Mouse (Mus musculus) midbrain, embryonic 10.5 days (tissue): ENCODE data around the gene Usp24. TPM values are rescaled to one million over a fixed set of nuclear protein-coding genes. Genes with fewer than 3 reads are reported as not detected.
A peak's percentile ranks its signal among the peaks of the same experiment; 100 is the strongest.

Source experiments
- DNase-seq: peaks from one replicate; pipeline ENCODE4 v3.0.0-alpha.2; 2017; ENCODE audit warnings: low spot score
- H3K27ac ChIP-seq: fragments of 300-500 bp; sonication (generic); replicated peaks from 2 replicates; pipeline ENCODE4 v1.5.1; 2016; ENCODE audit warnings: mild to moderate bottlenecking
- H3K27me3 ChIP-seq: fragments of 300-500 bp; sonication (generic); 2 replicates; pipeline ENCODE4 v1.6.1; 2016; ENCODE audit warnings: low read depth, mild to moderate bottlenecking; ENCODE audit not compliant: poor library complexity, severe bottlenecking
- H3K36me3 ChIP-seq: fragments of 300-500 bp; sonication (generic); 2 replicates; pipeline ENCODE4 v1.6.1; 2016; ENCODE audit warnings: mild to moderate bottlenecking, moderate library complexity
- H3K4me1 ChIP-seq: fragments of 300-500 bp; sonication (generic); 2 replicates; pipeline ENCODE4 v1.6.1; 2016
- H3K4me3 ChIP-seq: fragments of 300-500 bp; sonication (generic); 2 replicates; pipeline ENCODE4 v1.5.1; 2016; ENCODE audit warnings: mild to moderate bottlenecking, moderate library complexity
- H3K9me3 ChIP-seq: fragments of 300-500 bp; sonication (generic); replicated peaks from 2 replicates; pipeline ENCODE4 v1.6.1; 2016; ENCODE audit warnings: mild to moderate bottlenecking
- WGBS: fragments of 180-500 bp; shearing (Covaris S2); methylation state at CpG from one replicate; pipeline ENCODE4 v1.1.7; 2016; 5-methylcytosine and 5-hydroxymethylcytosine counted together
- polyA plus RNA-seq: library from polyadenylated mRNA; unstranded; fragments of >200 nt; fragmentation: Nextera tagmentation; extraction: Ambion mirVana; gene quantifications from 2 replicates; pipeline ENCODE4 v1.2.1, GENCODE M21; 2016

Gene Usp24
- polyA plus RNA-seq, 1 experiment from 2014 or later = 6.4 TPM

DNA sequence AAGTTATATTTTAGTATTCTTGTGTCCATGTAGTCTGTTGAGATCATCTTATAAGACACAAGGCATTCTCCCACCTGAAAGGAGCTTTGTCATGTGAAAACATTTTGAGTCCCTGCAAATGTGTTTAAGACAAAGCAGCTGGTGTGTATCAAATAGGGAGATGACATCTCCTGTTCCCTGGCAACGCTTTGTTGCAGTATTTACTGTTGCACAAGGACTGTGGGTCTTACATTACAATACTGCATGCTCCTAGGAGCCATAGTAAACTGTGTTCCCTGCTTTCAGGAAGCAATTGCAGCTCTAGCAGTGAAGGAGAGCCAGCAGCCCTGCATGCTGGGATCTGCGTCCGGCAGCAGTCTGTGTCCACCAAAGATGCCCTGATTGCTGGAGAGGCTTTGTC, 73.9 kb downstream of the Usp24 start:
- Histone ChIP-seq H3K36me3 (peaks cover 78% of the 10 kb centered on the region), H3K4me3 (no peak overlapping the region), H3K9me3 (no peaks in the 10 kb centered on the region), H3K4me1 (no peaks in the 10 kb centered on the region), H3K27ac (no peak overlapping the region), H3K27me3 (no peaks in the 10 kb centered on the region)
- 84% methylated on average over 3 of the region's 3 CpGs for WGBS
- no peak for DNase-seq

DNA sequence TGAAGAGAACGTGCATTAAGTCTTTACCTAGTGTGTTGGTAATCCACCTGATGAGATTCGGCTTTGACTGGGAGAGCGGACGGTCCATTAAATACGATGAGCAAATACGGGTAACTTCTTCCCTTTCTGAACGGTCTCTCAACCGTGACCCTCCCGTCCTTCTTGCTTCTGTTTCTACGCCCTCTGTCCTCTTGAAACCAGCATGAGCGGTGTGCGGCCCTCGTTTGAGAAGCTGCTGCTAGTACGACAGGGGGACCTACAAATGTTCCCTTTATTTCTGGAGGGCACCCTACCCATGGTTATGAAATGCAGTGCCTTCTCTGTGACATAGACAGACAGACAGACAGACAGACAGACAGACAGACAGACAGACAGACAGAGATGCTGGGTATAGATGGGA, 93.6 kb downstream of the Usp24 start:
- H3K9me3 ChIP-seq = no peaks in the 10 kb centered on the region
- no peaks in the 10 kb centered on the region for H3K27me3 ChIP-seq
- WGBS = 78% methylated on average over 14 of the region's 14 CpGs
- no peak overlapping the region for H3K27ac ChIP-seq
- DNase-seq = no peak
- no peak overlapping the region for H3K4me3 ChIP-seq
- H3K4me1 ChIP-seq = no peaks in the 10 kb centered on the region
- H3K36me3 ChIP-seq = peaks cover 99% of the 10 kb centered on the region

GRCm38 (mm10) chr4:106419256-106419655, 103.2 kb downstream of the Usp24 start:
- Histone ChIP-seq H3K36me3 (peaks cover 89% of the 10 kb centered on the region), H3K27me3 (no peaks in the 10 kb centered on the region), H3K9me3 (no peaks in the 10 kb centered on the region), H3K4me1 (no peaks in the 10 kb centered on the region), H3K27ac (no peak overlapping the region), H3K4me3 (no peak overlapping the region)
- WGBS = 85% methylated on average over 3 of the region's 3 CpGs
- no peak for DNase-seq

DNA sequence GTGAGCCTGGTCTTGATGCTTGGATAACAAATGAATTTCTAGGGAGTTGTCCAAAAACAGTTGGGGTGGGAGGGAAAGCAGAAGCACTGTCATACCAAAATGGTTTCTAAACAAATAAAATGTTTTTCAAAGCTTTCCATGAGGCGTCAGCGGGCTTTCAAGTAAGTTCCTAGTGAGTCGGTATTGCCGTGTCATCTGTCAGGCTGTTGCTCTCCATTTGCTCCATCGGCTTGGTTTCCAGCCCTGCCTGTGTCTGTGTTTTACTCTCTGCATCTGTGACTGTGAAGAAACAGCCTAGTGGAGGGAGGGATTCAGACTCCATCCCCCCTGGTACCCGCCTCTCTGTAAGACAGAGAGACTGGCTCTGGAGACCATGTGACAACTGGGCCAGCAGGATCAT, 103.8 kb downstream of the Usp24 start:
- no peaks in the 10 kb centered on the region for H3K9me3 ChIP-seq
- no peaks in the 10 kb centered on the region for H3K4me1 ChIP-seq
- no peak overlapping the region for H3K4me3 ChIP-seq
- no peak for DNase-seq
- peaks cover 89% of the 10 kb centered on the region for H3K36me3 ChIP-seq
- 91% methylated on average over 6 of the region's 6 CpGs for WGBS
- H3K27ac ChIP-seq = no peak overlapping the region
- H3K27me3 ChIP-seq = no peaks in the 10 kb centered on the region

- Histone ChIP-seq H3K4me3 (no peak overlapping the region), H3K27ac (no peak overlapping the region), H3K9me3 (no peaks in the 10 kb centered on the region), H3K27me3 (no peaks in the 10 kb centered on the region), H3K36me3 (peaks cover 89% of the 10 kb centered on the region), H3K4me1 (no peaks in the 10 kb centered on the region)
- DNase-seq = no peak
- WGBS = 90% methylated on average over 3 of the region's 3 CpGs
Measured at GRCm38 (mm10) chr4:106422597-106422996, 106.6 kb downstream of the Usp24 start.

DNA sequence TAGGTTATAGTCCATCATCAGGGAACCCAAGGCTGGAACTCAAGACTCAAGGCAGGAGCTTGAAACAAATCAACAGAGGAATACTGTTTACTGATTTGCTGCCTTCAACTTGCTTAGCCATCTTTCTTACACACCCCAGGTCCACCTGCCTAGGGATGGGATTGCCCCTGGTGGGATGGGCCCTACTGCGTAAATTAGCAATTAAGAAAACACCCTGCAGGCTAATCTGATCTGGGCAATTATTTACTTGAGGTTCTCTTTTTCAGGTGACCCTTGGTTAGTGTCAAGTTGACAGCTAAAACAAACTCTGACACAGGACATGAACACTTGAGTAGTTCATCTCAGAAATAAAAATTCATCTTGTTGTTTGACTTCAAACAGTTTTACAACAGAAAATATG, 108.5 kb downstream of the Usp24 start:
- no peaks in the 10 kb centered on the region for H3K27me3 ChIP-seq
- H3K4me1 ChIP-seq = no peaks in the 10 kb centered on the region
- WGBS = 95% methylated on average over 1 of the region's 1 CpGs
- peaks cover 89% of the 10 kb centered on the region for H3K36me3 ChIP-seq
- no peaks in the 10 kb centered on the region for H3K9me3 ChIP-seq
- H3K27ac ChIP-seq = no peak overlapping the region
- DNase-seq = no peak
- H3K4me3 ChIP-seq = no peak overlapping the region

- DNase-seq = no peak
- Histone ChIP-seq H3K36me3 (peaks cover 89% of the 10 kb centered on the region), H3K27ac (no peak overlapping the region), H3K9me3 (no peaks in the 10 kb centered on the region), H3K4me3 (no peak overlapping the region), H3K27me3 (no peaks in the 10 kb centered on the region), H3K4me1 (no peaks in the 10 kb centered on the region)
- WGBS = 68% methylated on average over 5 of the region's 5 CpGs
Measured at GRCm38 (mm10) chr4:106426286-106426685, 110.3 kb downstream of the Usp24 start.

DNA sequence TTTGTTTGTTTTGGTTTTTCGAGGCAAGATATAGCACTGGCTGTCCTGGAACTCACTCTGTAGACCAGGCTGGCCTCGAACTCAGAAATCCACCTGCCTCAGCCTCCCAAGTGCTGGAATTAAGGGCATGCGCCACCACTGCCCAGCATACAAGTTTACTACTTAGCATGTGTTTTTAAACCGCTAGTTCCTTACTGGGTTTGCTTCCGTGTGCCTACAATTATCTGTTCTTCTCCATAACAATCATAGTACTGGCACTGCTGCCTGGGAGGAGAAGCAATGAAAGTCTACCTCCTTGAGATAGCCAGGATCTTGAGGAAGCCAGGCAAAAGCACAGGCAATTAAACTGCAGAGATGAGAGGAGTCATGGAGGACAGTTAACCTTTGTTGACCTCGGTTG, 112.6 kb downstream of the Usp24 start:
- no peaks in the 10 kb centered on the region for H3K9me3 ChIP-seq
- no peak overlapping the region for H3K27ac ChIP-seq
- DNase-seq = no peak
- WGBS = 94% methylated on average over 6 of the region's 6 CpGs
- H3K4me3 ChIP-seq = no peak overlapping the region
- H3K4me1 ChIP-seq = no peaks in the 10 kb centered on the region
- no peaks in the 10 kb centered on the region for H3K27me3 ChIP-seq
- H3K36me3 ChIP-seq = peaks cover 95% of the 10 kb centered on the region

GRCm38 (mm10) chr4:106429106-106429505, 113.1 kb downstream of the Usp24 start:
- H3K9me3 ChIP-seq = no peaks in the 10 kb centered on the region
- 89% methylated on average over 7 of the region's 7 CpGs for WGBS
- H3K4me1 ChIP-seq = no peaks in the 10 kb centered on the region
- no peak for DNase-seq
- H3K4me3 ChIP-seq = no peak overlapping the region
- H3K36me3 ChIP-seq = peaks cover 96% of the 10 kb centered on the region
- no peak overlapping the region for H3K27ac ChIP-seq
- no peaks in the 10 kb centered on the region for H3K27me3 ChIP-seq

- H3K27ac ChIP-seq = no peak overlapping the region
- no peaks in the 10 kb centered on the region for H3K9me3 ChIP-seq
- DNase-seq = no peak
- 92% methylated on average over 5 of the region's 5 CpGs for WGBS
- peaks cover 94% of the 10 kb centered on the region for H3K36me3 ChIP-seq
- no peaks in the 10 kb centered on the region for H3K27me3 ChIP-seq
- H3K4me1 ChIP-seq = no peaks in the 10 kb centered on the region
- no peak overlapping the region for H3K4me3 ChIP-seq
Measured at GRCm38 (mm10) chr4:106430431-106430830, 114.4 kb downstream of the Usp24 start.

DNA sequence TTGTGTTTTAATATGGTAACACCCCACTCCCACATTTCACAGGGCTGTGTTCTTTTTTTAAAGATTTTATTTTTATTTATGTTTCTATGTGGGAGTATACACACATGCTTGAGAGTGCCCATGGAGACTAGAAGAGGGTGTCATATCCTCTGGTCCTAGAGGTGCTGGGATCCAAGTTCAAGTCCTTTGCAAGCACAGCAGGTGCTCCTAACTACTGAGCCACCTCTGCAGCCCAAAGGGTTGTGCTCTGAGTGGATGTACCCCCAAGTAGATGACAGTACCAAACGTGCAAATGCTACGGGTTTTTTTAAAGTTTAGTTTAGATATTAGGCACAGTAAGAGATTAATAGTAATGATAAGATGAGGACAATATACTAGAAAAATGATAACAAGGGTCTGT, 119.4 kb downstream of the Usp24 start:
- no peak for DNase-seq
- 89% methylated on average over 2 of the region's 2 CpGs for WGBS

DNA sequence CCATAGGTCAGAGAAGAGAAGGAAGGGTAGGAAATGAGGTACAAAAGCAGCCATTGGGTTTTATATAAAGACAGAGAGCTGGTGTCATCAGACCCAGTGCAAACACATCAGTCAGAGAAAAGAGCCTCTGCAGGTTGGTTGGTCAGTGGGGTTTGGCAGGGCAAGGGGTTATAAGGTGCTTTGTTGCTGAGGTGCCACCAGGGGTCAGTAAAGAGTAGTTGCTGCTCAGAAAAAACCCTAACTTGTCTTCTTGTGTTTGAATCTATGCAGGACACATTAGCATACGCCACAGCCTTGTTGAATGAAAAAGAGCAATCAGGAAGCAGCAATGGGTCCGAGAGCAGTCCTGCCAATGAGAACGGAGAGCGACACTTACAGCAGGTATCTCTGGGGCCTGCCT, 120.5 kb downstream of the Usp24 start:
- Histone ChIP-seq H3K4me3 (no peak overlapping the region), H3K9me3 (no peaks in the 10 kb centered on the region), H3K27me3 (no peaks in the 10 kb centered on the region), H3K27ac (no peak overlapping the region), H3K4me1 (no peaks in the 10 kb centered on the region), H3K36me3 (peaks cover 90% of the 10 kb centered on the region)
- DNase-seq = peak; percentile 33
- WGBS = 76% methylated on average over 4 of the region's 4 CpGs

More for the DNA sequence above, 119.4 kb downstream of the Usp24 start:
- Histone ChIP-seq H3K36me3 (peaks cover 91% of the 10 kb centered on the region), H3K4me1 (no peaks in the 10 kb centered on the region), H3K27ac (no peak overlapping the region), H3K9me3 (no peaks in the 10 kb centered on the region), H3K4me3 (no peak overlapping the region), H3K27me3 (no peaks in the 10 kb centered on the region)

GRCm38 (mm10) chr4:106437207-106437606, 121.2 kb downstream of the Usp24 start:
- H3K4me3 ChIP-seq = no peak overlapping the region
- no peaks in the 10 kb centered on the region for H3K9me3 ChIP-seq
- no peak overlapping the region for H3K27ac ChIP-seq
- H3K27me3 ChIP-seq = no peaks in the 10 kb centered on the region
- WGBS = 94% methylated on average over 5 of the region's 5 CpGs
- no peaks in the 10 kb centered on the region for H3K4me1 ChIP-seq
- H3K36me3 ChIP-seq = peaks cover 89% of the 10 kb centered on the region
- no peak for DNase-seq

GRCm38 (mm10) chr4:106438763-106439162, 122.8 kb downstream of the Usp24 start:
- 95% methylated on average over 5 of the region's 5 CpGs for WGBS
- DNase-seq = no peak

More at GRCm38 (mm10) chr4:106438763-106439162, 122.8 kb downstream of the Usp24 start:
- Histone ChIP-seq H3K36me3 (peaks cover 90% of the 10 kb centered on the region), H3K4me1 (no peaks in the 10 kb centered on the region), H3K27ac (no peak overlapping the region), H3K4me3 (no peak overlapping the region), H3K27me3 (no peaks in the 10 kb centered on the region), H3K9me3 (no peaks in the 10 kb centered on the region)
